In genomic region chr1:175025781-175026309, GRCm38 (mm10) we compare ENCODE assay signal across 22 mouse cellular contexts.
A peak's percentile ranks its signal among the peaks of the same experiment; 100 is the strongest.
DNase-seq lines count a peak whose midpoint lies in the region; ATAC-seq and TF ChIP-seq lines count a peak whose summit lies in the region.
"Had no signal": no experiment of that assay in that cellular context is flagged by ENCODE, and none has a peak within 500 bp of the region (broad histone marks: within the 10 kb centered on the region; RNA-seq: fewer than 3 reads in every experiment).

No protein-coding gene starts in this region.

- no peak for TF ChIP-seq EP300 in stomach, postnatal 0 days (optimal IDR thresholded peaks at IDR 0.05)

- no peak overlapping the region for H3K4me3 ChIP-seq in limb, embryonic 14.5 days (replicated peaks; ENCODE audit: low read length)
- no peak overlapping the region for H3K4me3 ChIP-seq in limb, embryonic 10.5 days
- H3K4me3 ChIP-seq in stomach, embryonic 14.5 days (ENCODE audit: low read depth, low read length): no peak overlapping the region
- H3K4me3 ChIP-seq in stomach, postnatal 0 days (ENCODE audit: low read depth, low read length): no peak overlapping the region
- H3K4me3 ChIP-seq: forebrain, embryonic 13.5 days; heart, adult 2 months; heart, embryonic 15.5 days; hindbrain, embryonic 13.5 days had no signal

- no peak for TF ChIP-seq POLR2A in limb, embryonic 14.5 days (IDR thresholded peaks at IDR 0.05; ENCODE audit: borderline replicate concordance, extremely low read depth, insufficient read depth, insufficient read length)

- ATAC-seq in frontal cortex, adult (ENCODE audit: low TSS enrichment): peak; percentile 72
- no peak for ATAC-seq in limb, embryonic 14.5 days (ENCODE audit: low FRiP score, low read depth)
- ATAC-seq in stomach, embryonic 14.5 days (ENCODE audit: insufficient number of reproducible peaks, insufficient read depth, low FRiP score, low read depth): no peak
- no peak for ATAC-seq in stomach, postnatal 0 days (ENCODE audit: low FRiP score, low TSS enrichment)
- ATAC-seq: activated CD4-positive, CD25-positive, alpha-beta regulatory T cell, adult 4 months; forebrain, embryonic 13.5 days; hindbrain, postnatal 0 days; Patski had no signal

- DNase-seq in frontal cortex, postnatal 10 days (ENCODE audit: low spot score in 2 of 2): no peak
- DNase-seq in limb, embryonic 14.5 days (ENCODE audit: low spot score): peak; percentile 28
- DNase-seq in limb, embryonic 10.5 days (ENCODE audit: low spot score): no peak
- DNase-seq in stomach, postnatal 0 days (ENCODE audit: low spot score): no peak
- DNase-seq in yolk sac, embryonic 10.5 days (ENCODE audit: low spot score): peak; percentile 50
- DNase-seq in kidney, postnatal 36 days: no peak
- DNase-seq: adrenal gland, postnatal 25 days; cerebellum, adult 2 months; cerebellum, postnatal 10 days; gastrocnemius, postnatal 14 days; heart, adult 2 months; heart, postnatal 14 days had no signal

- no peaks in the 10 kb centered on the region for H3K27me3 ChIP-seq in limb, embryonic 14.5 days (ENCODE audit: control insufficient read depth, insufficient read depth, low read length)
- no peaks in the 10 kb centered on the region; the same call in 1 of the 2 replicates for H3K27me3 ChIP-seq in limb, embryonic 10.5 days (ENCODE audit: low read depth, poor library complexity, severe bottlenecking)
- H3K27me3 ChIP-seq in stomach, embryonic 14.5 days (ENCODE audit: control insufficient read depth, insufficient read depth, low read length): no peaks in the 10 kb centered on the region
- H3K27me3 ChIP-seq in stomach, postnatal 0 days (ENCODE audit: control insufficient read depth, insufficient read depth, low read length): no peaks in the 10 kb centered on the region
- H3K27me3 ChIP-seq: CH12.LX; forebrain, embryonic 13.5 days; heart, embryonic 15.5 days; hindbrain, embryonic 13.5 days; Patski had no signal

- H3K9ac ChIP-seq in limb, embryonic 14.5 days (ENCODE audit: low read depth, low read length, severe bottlenecking): no peak overlapping the region
- H3K9ac ChIP-seq in stomach, embryonic 14.5 days (replicated peaks; ENCODE audit: low read depth, low read length): no peak overlapping the region
- no peak overlapping the region for H3K9ac ChIP-seq in stomach, postnatal 0 days (ENCODE audit: low read length)
- H3K9ac ChIP-seq: forebrain, embryonic 13.5 days; heart, embryonic 15.5 days; hindbrain, embryonic 13.5 days had no signal

- H3K4me2 ChIP-seq in limb, embryonic 14.5 days (replicated peaks; ENCODE audit: low read depth, low read length, severe bottlenecking): no peak overlapping the region
- peak overlapping the region; percentile 10; the same call in 1 of the 2 replicates for H3K4me2 ChIP-seq in stomach, embryonic 14.5 days (replicated peaks; ENCODE audit: low read depth, low read length)
- no peak overlapping the region for H3K4me2 ChIP-seq in stomach, postnatal 0 days (replicated peaks; ENCODE audit: low read depth)
- H3K4me2 ChIP-seq: forebrain, embryonic 13.5 days; heart, embryonic 11.5 days; heart, embryonic 15.5 days; hindbrain, embryonic 13.5 days had no signal

- no peak for TF ChIP-seq CTCF in stomach, postnatal 0 days (IDR thresholded peaks at IDR 0.05; ENCODE audit: low read depth)

- peaks cover 5% of the 10 kb centered on the region for H3K4me1 ChIP-seq in limb, embryonic 14.5 days (ENCODE audit: control insufficient read depth, insufficient read depth, low read length)
- H3K4me1 ChIP-seq in limb, embryonic 10.5 days: peaks cover 15% of the 10 kb centered on the region
- peaks cover 15% of the 10 kb centered on the region; the same call in 1 of the 2 replicates for H3K4me1 ChIP-seq in stomach, embryonic 14.5 days (ENCODE audit: control insufficient read depth, insufficient read depth, low read length)
- H3K4me1 ChIP-seq in stomach, postnatal 0 days (replicated peaks; ENCODE audit: control insufficient read depth, insufficient read depth): no peaks in the 10 kb centered on the region

- 55% methylated on average over 7 of the region's 7 CpGs for WGBS in limb, embryonic 14.5 days
- 79% methylated on average over 7 of the region's 7 CpGs for WGBS in limb, embryonic 10.5 days
- WGBS in stomach, embryonic 14.5 days: 46% methylated on average over 7 of the region's 7 CpGs
- WGBS in stomach, postnatal 0 days: 36% methylated on average over 7 of the region's 7 CpGs

- H3K9me3 ChIP-seq in limb, embryonic 14.5 days (ENCODE audit: control insufficient read depth, low read length): no peaks in the 10 kb centered on the region
- no peaks in the 10 kb centered on the region for H3K9me3 ChIP-seq in limb, embryonic 10.5 days (replicated peaks)
- H3K9me3 ChIP-seq in stomach, embryonic 14.5 days (ENCODE audit: control insufficient read depth, low read depth, low read length): no peaks in the 10 kb centered on the region
- no peaks in the 10 kb centered on the region for H3K9me3 ChIP-seq in stomach, postnatal 0 days (ENCODE audit: control insufficient read depth, low read length)
- H3K9me3 ChIP-seq: forebrain, embryonic 13.5 days; heart, embryonic 15.5 days; hindbrain, embryonic 13.5 days had no signal

- no peaks in the 10 kb centered on the region for H3K36me3 ChIP-seq in limb, embryonic 14.5 days (ENCODE audit: control insufficient read depth, insufficient read depth, low read length)
- no peaks in the 10 kb centered on the region for H3K36me3 ChIP-seq in limb, embryonic 10.5 days
- no peaks in the 10 kb centered on the region for H3K36me3 ChIP-seq in stomach, embryonic 14.5 days (ENCODE audit: control insufficient read depth, insufficient read depth, low read length)
- H3K36me3 ChIP-seq in stomach, postnatal 0 days (ENCODE audit: control insufficient read depth, insufficient read depth, low read length): no peaks in the 10 kb centered on the region
- H3K36me3 ChIP-seq: heart, embryonic 15.5 days; hindbrain, embryonic 13.5 days had no signal

- H3K27ac ChIP-seq in limb, embryonic 14.5 days (replicated peaks; ENCODE audit: low read depth, low read length): no peak overlapping the region
- no peak overlapping the region for H3K27ac ChIP-seq in limb, embryonic 10.5 days
- H3K27ac ChIP-seq in stomach, embryonic 14.5 days (ENCODE audit: low read length): peak overlapping the region; percentile 27; the same call in 1 of the 2 replicates
- no peak overlapping the region for H3K27ac ChIP-seq in stomach, postnatal 0 days (replicated peaks)
- H3K27ac ChIP-seq: forebrain, embryonic 13.5 days; heart, adult 2 months; heart, embryonic 15.5 days; hindbrain, embryonic 13.5 days; hindbrain, postnatal 0 days had no signal

Comparison
In these comparisons a context has a peak if more than half of its experiments do, and no peak if none do; other contexts are left out.
1. DNase-seq: peak in limb, embryonic 14.5 days (single experiment) and yolk sac, embryonic 10.5 days (single experiment); none in frontal cortex, postnatal 10 days (0 of 2), limb, embryonic 10.5 days (single experiment), stomach, postnatal 0 days (single experiment) and kidney, postnatal 36 days (0 of 2).